Mouse (Mus musculus): ENCODE data around the gene Rnf220.

DNA sequence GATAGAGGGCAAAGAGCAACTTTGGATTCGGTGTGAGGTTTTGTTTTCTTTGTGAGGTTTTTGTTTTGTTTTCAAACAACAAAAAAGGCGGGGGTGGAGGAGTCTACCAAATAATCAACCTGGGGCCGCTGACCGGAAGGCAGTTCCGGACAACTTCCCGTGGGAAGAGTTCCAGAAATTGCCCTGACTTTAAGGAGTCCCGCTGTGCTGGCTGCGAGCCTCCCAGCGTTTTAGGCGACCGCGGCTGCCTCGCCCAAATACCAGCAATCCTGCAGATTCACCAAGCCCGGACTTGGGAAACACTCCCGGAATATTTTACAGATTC, 13.0 kb downstream of the Rnf220 start:
- TF ChIP-seq EP300 (IDR thresholded peaks at IDR 0.05; ENCODE audit: low read depth): no peak
- no peak for TF ChIP-seq CTCF (IDR thresholded peaks at IDR 0.05; ENCODE audit: low read depth)

Measured in liver, postnatal 0 days (tissue).